Mouse (Mus musculus): Measurements from ENCODE around the gene C130060K24Rik. TPM values are rescaled to one million over a fixed set of nuclear protein-coding genes. Genes with fewer than 3 reads are reported as not detected.

C130060K24Rik gene
- polyA plus RNA-seq (2012; fragmentation: generic; extraction: Trizol) = not detected

DNA sequence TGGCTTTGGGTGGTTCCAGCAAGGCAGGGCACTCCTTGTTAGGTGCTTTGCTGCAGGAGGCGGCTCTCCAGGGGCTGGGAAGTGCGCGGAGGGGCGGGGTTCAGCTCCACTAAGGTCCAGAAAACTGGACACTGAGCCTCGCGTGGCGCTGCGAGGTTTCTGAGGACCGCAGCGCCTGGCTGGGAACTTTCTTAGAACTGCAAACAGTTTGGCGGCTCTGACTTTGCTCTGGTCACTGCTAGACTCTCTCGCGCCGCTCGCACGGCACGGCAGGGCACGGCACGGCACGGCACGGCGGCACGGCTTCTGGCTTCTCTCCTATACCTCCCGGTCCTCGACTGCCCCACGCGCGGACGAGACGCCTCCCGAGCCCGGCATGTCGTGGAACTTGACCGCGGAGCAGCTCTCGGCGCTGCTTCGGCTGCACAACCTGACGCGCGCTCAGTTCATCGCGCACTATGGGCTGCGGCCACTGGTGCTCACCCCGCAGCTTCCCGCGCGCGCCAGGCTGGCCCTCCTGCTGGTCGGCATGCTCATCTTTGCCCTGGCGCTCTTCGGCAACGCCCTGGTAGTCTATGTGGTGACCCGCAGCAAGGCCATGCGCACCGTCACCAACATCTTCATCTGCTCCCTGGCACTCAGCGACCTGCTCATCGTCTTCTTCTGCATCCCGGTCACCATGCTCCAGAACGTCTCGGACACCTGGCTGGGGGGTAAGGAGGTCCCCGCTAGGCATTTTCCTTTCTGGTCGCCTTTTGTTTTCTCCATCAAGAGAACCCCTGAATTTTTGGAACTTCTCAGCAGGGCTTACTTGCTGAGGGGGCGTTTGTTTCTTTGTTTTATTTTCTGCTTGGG, at the start of gene C130060K24Rik:
C130060K24Rik (plus strand) TSS at position 188 of the 855 bp plus-strand sequence.

Other genes with a start within 250 kb of the C130060K24Rik start
- under 1 TPM; 0.01 to 0.02 TPM for gene Hpgds, start 236.2 kb upstream of the C130060K24Rik start, polyA plus RNA-seq (2012; fragmentation: generic; extraction: Trizol)
- under 1 TPM in 1 of 2 experiments, not detected in 1; 0.04 TPM for gene Tnip3, start 144.2 kb downstream of the C130060K24Rik start, polyA plus RNA-seq (2012; fragmentation: generic; extraction: Trizol)